Mouse (Mus musculus) erythroblast, embryonic 14.5 days (primary cell): Measurements from ENCODE around the gene Marveld1.

Experiments used
- GATA1 ChIP-seq: IDR thresholded peaks from 2 replicates; pipeline ENCODE4 v1.6.1; 2012; ENCODE audit warnings: low read length, inconsistent platforms, mixed read lengths
- TAL1 ChIP-seq: IDR thresholded peaks from 3 replicates; pipeline ENCODE4 v1.6.1; 2012; ENCODE audit warnings: low read length, inconsistent platforms, mixed read lengths

DNA sequence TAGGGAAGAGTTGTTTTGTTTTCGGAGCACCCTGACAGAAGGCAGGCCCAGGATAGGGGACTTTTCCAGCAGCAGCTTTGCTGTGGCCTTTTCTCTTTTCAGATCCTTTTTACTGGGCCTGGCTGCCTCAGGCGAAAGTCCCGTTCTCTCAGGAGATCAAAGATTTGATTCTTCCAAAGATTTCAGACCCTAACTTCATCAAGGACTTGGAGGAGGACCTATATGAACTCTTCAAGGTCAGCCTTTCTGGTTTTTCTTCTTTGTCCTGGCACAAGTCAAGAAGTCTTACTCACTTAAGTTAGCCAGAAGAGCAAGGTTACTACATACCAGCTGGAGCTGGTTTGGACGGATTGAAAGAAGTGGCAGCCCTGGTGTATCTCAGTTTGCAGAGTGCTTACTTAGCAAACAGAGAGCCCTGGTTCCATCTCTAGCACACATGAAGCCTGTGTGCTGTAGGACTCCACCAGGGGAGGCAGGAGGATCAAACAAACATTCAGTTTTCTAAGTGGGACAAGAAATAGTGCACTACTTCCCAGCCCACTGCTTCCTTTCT, 31.3 kb upstream of the Marveld1 start:
- TF ChIP-seq GATA1: no peak
- no peak for TF ChIP-seq TAL1
